Mouse (Mus musculus) forebrain, embryonic 11.5 days (tissue): ENCODE measurements around the gene Hus1b. TPM values are rescaled to one million over a fixed set of nuclear protein-coding genes. Genes with fewer than 3 reads are reported as not detected.

Source experiments
- ATAC-seq: fragments of 200-750 bp; cut with Nextera tagmentation; replicated peaks from 2 replicates; pipeline ENCODE4 v1.8.0; 2017; ENCODE audit warnings: moderate TSS enrichment; ENCODE audit not compliant: low FRiP score
- DNase-seq: peaks from one replicate; pipeline ENCODE4 v3.0.0-alpha.2; 2017; ENCODE audit warnings: low spot score
- H3K27ac ChIP-seq: fragments of 300-500 bp; sonication (generic); 2 replicates; pipeline ENCODE4 v1.5.1; 2014; ENCODE audit warnings: low read depth, low read length
- H3K27me3 ChIP-seq: fragments of 300-500 bp; sonication (generic); 2 replicates; pipeline ENCODE4 v1.6.1; 2014; ENCODE audit warnings: mild to moderate bottlenecking, low read length, mixed read lengths; ENCODE audit not compliant: control insufficient read depth, insufficient read depth
- H3K36me3 ChIP-seq: fragments of 300-500 bp; sonication (generic); 2 replicates; pipeline ENCODE4 v1.6.1; 2014; ENCODE audit warnings: mild to moderate bottlenecking, low read length, moderate library complexity, mixed read lengths; ENCODE audit not compliant: control insufficient read depth, insufficient read depth
- H3K4me1 ChIP-seq: fragments of 300-500 bp; sonication (generic); replicated peaks from 2 replicates; pipeline ENCODE4 v1.6.1; 2014; ENCODE audit warnings: low read length, mixed read lengths; ENCODE audit not compliant: control insufficient read depth, insufficient read depth
- H3K4me2 ChIP-seq: fragments of 300-500 bp; sonication (generic); 2 replicates; pipeline ENCODE4 v1.6.1; 2014; ENCODE audit warnings: low read depth, mild to moderate bottlenecking, low read length, moderate library complexity, mixed read lengths; ENCODE audit not compliant: severe bottlenecking
- H3K4me3 ChIP-seq: fragments of 300-500 bp; sonication (generic); 2 replicates; pipeline ENCODE4 v1.5.1; 2014; ENCODE audit warnings: low read depth, low read length
- H3K9ac ChIP-seq: fragments of 300-500 bp; sonication (generic); 2 replicates; pipeline ENCODE4 v1.6.1; 2014; ENCODE audit warnings: low read length
- H3K9me3 ChIP-seq: fragments of 300-500 bp; sonication (generic); 2 replicates; pipeline ENCODE4 v1.6.1; 2016; ENCODE audit warnings: low read length, mixed read lengths; ENCODE audit not compliant: control insufficient read depth
- WGBS: fragments of 180-500 bp; shearing (Covaris S2); extraction: QIAGEN DNeasy Blood & Tissue Kit; methylation state at CpG from one replicate; pipeline ENCODE4 v1.1.7; 2014; 5-methylcytosine and 5-hydroxymethylcytosine counted together
- polyA plus RNA-seq: library from polyadenylated mRNA; unstranded; fragments of >200 nt; fragmentation: Nextera tagmentation; extraction: Ambion mirVana; gene quantifications from 2 replicates; pipeline ENCODE4 v1.2.1, GENCODE M21; 2014

Gene Hus1b
- not detected in 2 replicates for polyA plus RNA-seq

- no peak for ATAC-seq
- no peak within 1 kb of the TSS for H3K27ac ChIP-seq
- H3K9ac ChIP-seq: no peak within 1 kb of the TSS
- H3K4me1 ChIP-seq: no peaks in the 10 kb centered on the region
- H3K27me3 ChIP-seq: no peaks in the 10 kb centered on the region
- H3K4me2 ChIP-seq: no peak within 1 kb of the TSS
- WGBS: 91% methylated on average over 11 of the region's 11 CpGs
- H3K4me3 ChIP-seq: no peak within 1 kb of the TSS
- H3K9me3 ChIP-seq: no peaks in the 10 kb centered on the region
- no peaks in the 10 kb centered on the region for H3K36me3 ChIP-seq
- DNase-seq: no peak
Measured at GRCm38 (mm10) chr13:30947540-30947939, at the start of gene Hus1b. Gene Hus1b, minus strand, starts transcription at chr13:30947759.

- no peak overlapping the region for H3K27ac ChIP-seq
- no peaks in the 10 kb centered on the region for H3K9me3 ChIP-seq
- H3K36me3 ChIP-seq: no peaks in the 10 kb centered on the region
- H3K27me3 ChIP-seq: no peaks in the 10 kb centered on the region
- no peak for DNase-seq
- no peak overlapping the region for H3K4me3 ChIP-seq
- H3K4me2 ChIP-seq: no peak overlapping the region
- H3K9ac ChIP-seq: no peak overlapping the region
- WGBS: 82% methylated on average over 6 of the region's 6 CpGs
- no peaks in the 10 kb centered on the region for H3K4me1 ChIP-seq
- ATAC-seq: no peak
Measured at GRCm38 (mm10) chr13:30994249-30994858, 46.8 kb upstream of the Hus1b start.

GRCm38 (mm10) chr13:30993819-30994218 is 46.3 kb upstream of the Hus1b start:
- Histone ChIP-seq H3K4me1 (no peaks in the 10 kb centered on the region), H3K36me3 (no peaks in the 10 kb centered on the region), H3K4me2 (no peak overlapping the region), H3K9me3 (no peaks in the 10 kb centered on the region), H3K27me3 (no peaks in the 10 kb centered on the region), H3K27ac (no peak overlapping the region), H3K9ac (no peak overlapping the region), H3K4me3 (no peak overlapping the region)
- DNase-seq (peak; percentile 57), ATAC-seq (0 out of 2 replicates have a peak, but pooled peaks have one; percentile 51)
- WGBS: 32% methylated on average over 3 of the region's 3 CpGs

- Histone ChIP-seq H3K4me2 (no peak overlapping the region), H3K4me1 (no peaks in the 10 kb centered on the region; the same call in 1 of the 2 replicates), H3K36me3 (no peaks in the 10 kb centered on the region), H3K9ac (no peak overlapping the region), H3K4me3 (no peak overlapping the region), H3K9me3 (no peaks in the 10 kb centered on the region), H3K27ac (no peak overlapping the region), H3K27me3 (no peaks in the 10 kb centered on the region)
- 81% methylated on average over 9 of the region's 9 CpGs for WGBS
- DNase-seq (no peak), ATAC-seq (no peak)
Measured at GRCm38 (mm10) chr13:30990233-30990632, 42.7 kb upstream of the Hus1b start.

- 87% methylated on average over 10 of the region's 10 CpGs for WGBS
- DNase-seq (no peak), ATAC-seq (no peak)
- Histone ChIP-seq H3K36me3 (no peaks in the 10 kb centered on the region), H3K9ac (no peak overlapping the region), H3K4me2 (no peak overlapping the region), H3K27me3 (no peaks in the 10 kb centered on the region), H3K4me3 (no peak overlapping the region), H3K9me3 (no peaks in the 10 kb centered on the region), H3K27ac (no peak overlapping the region), H3K4me1 (no peaks in the 10 kb centered on the region; the same call in 1 of the 2 replicates)
Measured at GRCm38 (mm10) chr13:30989710-30990109, 42.2 kb upstream of the Hus1b start.

- no peak overlapping the region for H3K9ac ChIP-seq
- ATAC-seq (no peak), DNase-seq (no peak)
- H3K36me3 ChIP-seq: no peaks in the 10 kb centered on the region
- H3K4me1 ChIP-seq: no peaks in the 10 kb centered on the region; the same call in 1 of the 2 replicates
- no peaks in the 10 kb centered on the region for H3K9me3 ChIP-seq
- H3K27me3 ChIP-seq: no peaks in the 10 kb centered on the region
- 88% methylated on average over 2 of the region's 2 CpGs for WGBS
- H3K4me2 ChIP-seq: no peak overlapping the region
- no peak overlapping the region for H3K27ac ChIP-seq
- H3K4me3 ChIP-seq: no peak overlapping the region
Measured at GRCm38 (mm10) chr13:30987686-30988085, 40.1 kb upstream of the Hus1b start.

GRCm38 (mm10) chr13:30986934-30987455 is 39.4 kb upstream of the Hus1b start:
- Histone ChIP-seq H3K9ac (no peak overlapping the region), H3K9me3 (no peaks in the 10 kb centered on the region), H3K4me2 (no peak overlapping the region), H3K27ac (no peak overlapping the region), H3K4me3 (no peak overlapping the region), H3K4me1 (no peaks in the 10 kb centered on the region; the same call in 1 of the 2 replicates), H3K27me3 (no peaks in the 10 kb centered on the region), H3K36me3 (no peaks in the 10 kb centered on the region)
- ATAC-seq: no peak
- DNase-seq: no peak
- 73% methylated on average over 10 of the region's 10 CpGs for WGBS

GRCm38 (mm10) chr13:30985598-30986466 is 38.3 kb upstream of the Hus1b start:
- WGBS: 17% methylated on average over 27 of the region's 27 CpGs
- Histone ChIP-seq H3K9me3 (no peaks in the 10 kb centered on the region), H3K4me3 (peak overlapping the region; percentile 20), H3K27ac (no peak overlapping the region), H3K4me2 (peak overlapping the region; percentile 58), H3K9ac (peak overlapping the region; percentile 41), H3K4me1 (no peaks in the 10 kb centered on the region; the same call in 1 of the 2 replicates), H3K27me3 (no peaks in the 10 kb centered on the region), H3K36me3 (no peaks in the 10 kb centered on the region)
- peak; percentile 64 for DNase-seq
- ATAC-seq: peak; percentile 55; the same call in 1 of the 2 replicates
